Mouse (Mus musculus) forebrain, embryonic 12.5 days (tissue): ENCODE measurements at regions not wholly inside any gene's neighbourhood (a gene's known extent, or its start where the extent isn't known, plus 50 kb on each side); places are given as distances from the start of the nearest gene placed in this dataset.

ENCODE experiments used
- ATAC-seq: fragments of 200-750 bp; cut with Nextera tagmentation; 2 replicates; pipeline ENCODE4 v1.8.0; 2017; ENCODE audit warnings: moderate TSS enrichment; ENCODE audit not compliant: low FRiP score
- H3K27ac ChIP-seq: fragments of 300-500 bp; sonication (generic); 2 replicates; pipeline ENCODE4 v1.5.1; 2016; ENCODE audit warnings: mild to moderate bottlenecking
- H3K27me3 ChIP-seq: fragments of 300-500 bp; sonication (generic); 2 replicates; pipeline ENCODE4 v1.6.1; 2016; ENCODE audit warnings: mild to moderate bottlenecking
- H3K36me3 ChIP-seq: fragments of 300-500 bp; sonication (generic); replicated peaks from 2 replicates; pipeline ENCODE4 v1.6.1; 2016; ENCODE audit warnings: mild to moderate bottlenecking
- H3K4me1 ChIP-seq: fragments of 300-500 bp; sonication (generic); 2 replicates; pipeline ENCODE4 v1.6.1; 2016
- H3K4me2 ChIP-seq: fragments of 300-500 bp; sonication (generic); 2 replicates; pipeline ENCODE4 v1.6.1; 2016; ENCODE audit warnings: mild to moderate bottlenecking, moderate library complexity
- H3K4me3 ChIP-seq: fragments of 300-500 bp; sonication (generic); replicated peaks from 2 replicates; pipeline ENCODE4 v1.5.1; 2016; ENCODE audit warnings: mild to moderate bottlenecking
- H3K9ac ChIP-seq: fragments of 300-500 bp; sonication (generic); 2 replicates; pipeline ENCODE4 v1.6.1; 2016; ENCODE audit warnings: mild to moderate bottlenecking
- H3K9me3 ChIP-seq: fragments of 300-500 bp; sonication (generic); 2 replicates; pipeline ENCODE4 v1.6.1; 2016
- WGBS: fragments of 180-500 bp; shearing (Covaris S2); methylation state at CpG from one replicate; pipeline ENCODE4 v1.1.7; 2016; 5-methylcytosine and 5-hydroxymethylcytosine counted together

DNA sequence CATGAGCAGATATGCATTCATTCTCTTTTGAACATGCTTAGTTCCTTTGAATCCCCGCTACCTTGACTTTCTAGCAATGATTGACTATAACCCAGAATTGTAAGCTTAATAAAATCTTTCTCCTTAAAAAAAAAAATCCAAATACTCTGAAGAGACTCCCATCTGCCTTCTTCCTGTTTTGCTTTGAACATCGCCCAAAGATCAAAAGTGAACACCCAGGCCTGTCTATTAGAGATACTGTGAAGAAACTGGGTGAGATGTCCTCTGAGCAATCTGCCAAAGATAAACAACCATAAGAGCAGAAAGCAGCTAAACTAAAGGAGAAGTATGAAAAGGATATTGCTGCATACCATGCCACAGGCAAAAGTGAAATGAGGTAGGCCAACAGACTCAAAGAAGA lies 527.1 kb upstream of the Alcam start:
- no peak overlapping the region for H3K4me3 ChIP-seq
- H3K4me2 ChIP-seq, result no peak overlapping the region
- no peak for ATAC-seq
- no peaks in the 10 kb centered on the region for H3K4me1 ChIP-seq
- no peaks in the 10 kb centered on the region for H3K9me3 ChIP-seq
- no peak overlapping the region for H3K9ac ChIP-seq
- H3K36me3 ChIP-seq, result no peaks in the 10 kb centered on the region
- WGBS, result 86% methylated on average over 2 of the region's 2 CpGs
- no peak overlapping the region for H3K27ac ChIP-seq
- no peaks in the 10 kb centered on the region for H3K27me3 ChIP-seq

- Histone ChIP-seq H3K36me3 (no peaks in the 10 kb centered on the region), H3K27ac (no peak overlapping the region), H3K4me2 (no peak overlapping the region), H3K9me3 (no peaks in the 10 kb centered on the region), H3K9ac (no peak overlapping the region), H3K4me3 (no peak overlapping the region), H3K4me1 (no peaks in the 10 kb centered on the region), H3K27me3 (no peaks in the 10 kb centered on the region)
- 94% methylated on average over 2 of the region's 2 CpGs for WGBS
- ATAC-seq, result no peak
These were observed 518.9 kb upstream of the Alcam start for GRCm38 (mm10) chr16:52972811-52973210.

- no peaks in the 10 kb centered on the region for H3K27me3 ChIP-seq
- whole genome bisulfite sequencing, result 61% methylated on average over 4 of the region's 4 CpGs
- no peak overlapping the region for H3K4me3 ChIP-seq
These were observed 493.8 kb upstream of the Alcam start for GRCm38 (mm10) chr16:52947679-52948078.

DNA sequence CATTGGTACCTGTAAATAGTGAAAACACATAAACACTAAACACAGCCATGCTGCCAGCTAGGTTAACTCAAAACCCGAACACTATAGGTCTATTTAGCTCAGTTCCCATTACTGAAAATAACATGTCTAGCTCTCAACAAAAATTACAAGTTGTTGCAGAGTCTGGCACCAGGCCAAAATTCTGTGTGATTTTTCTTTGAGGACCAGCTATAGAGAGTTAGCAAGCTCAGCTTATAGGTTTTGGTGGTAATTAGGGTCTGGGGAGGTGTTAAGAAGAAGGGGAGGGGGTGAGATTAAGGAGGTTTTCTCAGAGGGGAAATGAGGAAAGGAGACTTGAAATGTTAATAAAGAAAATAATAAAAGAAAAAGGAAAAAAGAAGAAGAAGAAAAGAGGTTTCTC lies 480.9 kb upstream of the Alcam start:
- 38% methylated on average over 1 of the region's 1 CpGs for WGBS
- ATAC-seq, result peak; percentile 46; the same call in 1 of the 2 replicates
- Histone ChIP-seq H3K9me3 (no peaks in the 10 kb centered on the region), H3K4me1 (no peaks in the 10 kb centered on the region), H3K4me3 (no peak overlapping the region), H3K36me3 (no peaks in the 10 kb centered on the region), H3K9ac (no peak overlapping the region), H3K4me2 (no peak overlapping the region), H3K27ac (no peak overlapping the region), H3K27me3 (no peaks in the 10 kb centered on the region)

More at GRCm38 (mm10) chr16:52947679-52948078, 493.8 kb upstream of the Alcam start:
- no peak for ATAC-seq
- H3K36me3 ChIP-seq, result no peaks in the 10 kb centered on the region
- H3K4me2 ChIP-seq, result no peak overlapping the region
- H3K9me3 ChIP-seq, result no peaks in the 10 kb centered on the region
- H3K4me1 ChIP-seq, result no peaks in the 10 kb centered on the region
- H3K9ac ChIP-seq, result no peak overlapping the region
- H3K27ac ChIP-seq, result no peak overlapping the region

DNA sequence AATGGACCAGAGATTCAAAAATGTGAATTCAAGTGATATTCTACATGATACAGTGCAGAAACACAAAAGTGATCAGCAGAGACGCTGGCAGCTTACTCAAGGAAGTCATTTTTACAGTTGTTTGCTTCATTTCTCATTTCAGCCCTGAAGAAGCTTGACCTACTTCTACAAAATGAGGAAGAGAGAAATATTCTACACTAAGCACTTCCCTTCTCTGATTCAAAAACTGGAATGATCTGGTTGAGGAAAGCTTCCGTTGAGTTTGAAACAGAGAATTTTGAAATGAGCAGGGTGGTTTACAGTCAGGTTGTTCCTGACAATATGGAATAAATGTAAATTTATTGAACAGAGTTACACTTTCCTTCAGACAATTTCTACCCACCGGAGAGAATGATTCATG lies 478.1 kb upstream of the Alcam start:
- H3K27me3 ChIP-seq, result no peaks in the 10 kb centered on the region
- no peak overlapping the region for H3K4me3 ChIP-seq
- H3K9ac ChIP-seq, result no peak overlapping the region
- no peaks in the 10 kb centered on the region for H3K4me1 ChIP-seq
- no peaks in the 10 kb centered on the region for H3K36me3 ChIP-seq
- no peak for ATAC-seq
- 90% methylated on average over 3 of the region's 3 CpGs for WGBS
- H3K27ac ChIP-seq, result no peak overlapping the region
- H3K4me2 ChIP-seq, result no peak overlapping the region
- no peaks in the 10 kb centered on the region for H3K9me3 ChIP-seq

DNA sequence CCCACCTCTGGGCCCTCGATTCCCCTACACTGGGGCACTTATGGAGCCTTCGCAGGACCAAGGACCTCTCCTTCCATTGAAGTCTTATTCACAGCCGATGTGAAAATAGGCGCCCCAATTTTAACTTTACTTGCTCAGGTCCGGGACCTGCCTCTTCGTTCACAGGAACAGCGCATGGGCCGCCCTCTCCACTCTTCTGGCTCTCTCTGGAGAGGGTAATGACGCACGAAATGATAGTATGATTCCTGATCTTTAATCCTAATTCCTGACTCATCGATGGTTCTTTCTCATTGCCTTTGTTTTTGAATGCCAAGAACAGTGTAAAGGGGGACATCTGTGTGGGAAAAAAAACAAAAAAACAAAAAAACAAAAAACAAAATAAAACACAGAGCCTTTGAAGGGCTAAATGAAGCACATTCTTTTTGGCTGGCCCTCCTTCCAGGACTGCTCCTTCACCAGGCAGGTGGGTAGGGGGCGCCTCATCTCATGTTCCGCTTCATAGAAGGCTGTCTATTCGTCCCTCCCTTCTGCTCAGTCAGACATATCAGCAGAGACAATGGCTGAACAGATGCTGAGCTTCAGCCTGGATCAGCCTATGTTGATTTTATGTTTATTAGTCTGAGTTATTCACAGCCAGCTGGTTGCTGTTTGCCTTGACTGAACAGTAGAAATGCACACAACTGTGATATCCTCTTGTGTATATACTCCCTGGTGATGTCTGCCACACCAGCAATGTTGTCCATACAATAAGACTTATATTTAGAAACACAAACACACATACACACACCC lies 438.8 kb upstream of the Alcam start:
- WGBS, result 72% methylated on average over 14 of the region's 14 CpGs
- no peaks in the 10 kb centered on the region for H3K9me3 ChIP-seq

DNA sequence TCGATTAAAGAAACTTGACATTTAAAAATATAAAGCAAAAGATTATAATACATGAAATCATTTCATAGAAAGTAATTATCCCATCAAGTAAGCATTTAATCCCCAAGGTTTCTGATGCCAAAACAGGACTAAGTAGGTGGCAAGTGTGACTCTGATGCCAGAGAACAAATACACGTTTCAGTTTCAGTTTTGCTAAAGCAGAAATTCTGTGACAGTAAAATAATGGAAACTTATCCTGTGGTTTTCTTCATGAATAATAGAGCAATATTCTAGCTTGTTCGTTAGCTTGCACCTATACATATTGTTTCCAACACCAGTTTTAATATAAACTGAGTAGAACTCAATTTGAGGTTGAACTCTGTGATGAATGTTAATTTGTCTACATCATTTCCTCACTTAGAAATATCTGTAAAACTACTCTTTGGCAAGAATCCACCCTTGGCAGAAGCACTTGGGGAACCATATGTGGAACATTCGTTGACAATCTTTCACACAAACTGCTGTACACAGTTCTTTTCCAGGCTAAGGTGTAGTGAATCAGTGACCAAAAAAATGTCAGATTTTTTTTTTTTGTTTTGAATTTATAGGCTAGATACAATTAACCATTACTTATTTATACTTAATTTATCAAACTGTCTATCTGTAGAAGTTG lies 425.7 kb upstream of the Alcam start:
- H3K27me3 ChIP-seq, result no peaks in the 10 kb centered on the region
- WGBS, result 81% methylated on average over 4 of the region's 4 CpGs
- no peak for ATAC-seq
- H3K4me2 ChIP-seq, result no peak overlapping the region
- no peak overlapping the region for H3K27ac ChIP-seq
- H3K9me3 ChIP-seq, result no peaks in the 10 kb centered on the region
- H3K9ac ChIP-seq, result no peak overlapping the region
- no peak overlapping the region for H3K4me3 ChIP-seq
- no peaks in the 10 kb centered on the region for H3K36me3 ChIP-seq
- no peaks in the 10 kb centered on the region for H3K4me1 ChIP-seq

More for the DNA sequence above, 438.8 kb upstream of the Alcam start:
- Histone ChIP-seq H3K27me3 (no peaks in the 10 kb centered on the region), H3K4me1 (no peaks in the 10 kb centered on the region), H3K4me3 (no peak overlapping the region), H3K4me2 (no peak overlapping the region), H3K9ac (no peak overlapping the region), H3K27ac (no peak overlapping the region), H3K36me3 (no peaks in the 10 kb centered on the region)
- ATAC-seq, result peak; percentile 75

- Histone ChIP-seq H3K9me3 (no peaks in the 10 kb centered on the region), H3K27ac (no peak overlapping the region), H3K4me1 (no peaks in the 10 kb centered on the region), H3K9ac (no peak overlapping the region), H3K36me3 (no peaks in the 10 kb centered on the region), H3K27me3 (no peaks in the 10 kb centered on the region), H3K4me3 (no peak overlapping the region), H3K4me2 (no peak overlapping the region)
- ATAC-seq, result no peak
- WGBS, result 74% methylated on average over 6 of the region's 6 CpGs
These were observed 414.0 kb upstream of the Alcam start for GRCm38 (mm10) chr16:52867833-52868232.

DNA sequence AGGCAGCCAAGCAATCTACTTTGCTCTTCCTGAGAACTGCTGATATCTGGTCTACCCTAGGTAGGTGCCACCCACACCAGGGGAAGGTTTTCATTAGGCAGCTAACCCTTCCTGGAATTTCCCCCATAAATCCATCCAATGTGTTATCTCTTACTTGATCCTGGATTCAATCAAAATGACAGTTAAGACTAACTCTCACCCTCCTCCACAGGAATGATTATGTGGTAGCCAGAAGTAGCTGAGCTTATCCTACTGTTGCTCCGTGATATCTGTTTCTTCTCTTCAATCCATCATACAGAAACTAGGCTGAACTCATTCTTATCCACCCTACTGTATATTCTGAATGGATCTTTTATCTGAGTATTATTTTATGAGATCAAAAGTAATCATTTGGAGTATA lies 409.7 kb upstream of the Alcam start:
- 89% methylated on average over 1 of the region's 1 CpGs for WGBS
- no peak for ATAC-seq

GRCm38 (mm10) chr16:52861263-52861662 lies 407.4 kb upstream of the Alcam start:
- H3K4me2 ChIP-seq, result no peak overlapping the region
- no peaks in the 10 kb centered on the region for H3K36me3 ChIP-seq
- no peak overlapping the region for H3K27ac ChIP-seq
- no peak overlapping the region for H3K9ac ChIP-seq
- 91% methylated on average over 6 of the region's 6 CpGs for WGBS
- no peaks in the 10 kb centered on the region for H3K4me1 ChIP-seq
- H3K9me3 ChIP-seq, result no peaks in the 10 kb centered on the region
- no peaks in the 10 kb centered on the region for H3K27me3 ChIP-seq
- no peak for ATAC-seq
- no peak overlapping the region for H3K4me3 ChIP-seq

More for the DNA sequence above, 409.7 kb upstream of the Alcam start:
- no peaks in the 10 kb centered on the region for H3K27me3 ChIP-seq
- no peaks in the 10 kb centered on the region for H3K36me3 ChIP-seq
- H3K4me2 ChIP-seq, result no peak overlapping the region
- H3K9ac ChIP-seq, result no peak overlapping the region
- H3K9me3 ChIP-seq, result no peaks in the 10 kb centered on the region
- no peak overlapping the region for H3K27ac ChIP-seq
- no peak overlapping the region for H3K4me3 ChIP-seq
- H3K4me1 ChIP-seq, result no peaks in the 10 kb centered on the region

DNA sequence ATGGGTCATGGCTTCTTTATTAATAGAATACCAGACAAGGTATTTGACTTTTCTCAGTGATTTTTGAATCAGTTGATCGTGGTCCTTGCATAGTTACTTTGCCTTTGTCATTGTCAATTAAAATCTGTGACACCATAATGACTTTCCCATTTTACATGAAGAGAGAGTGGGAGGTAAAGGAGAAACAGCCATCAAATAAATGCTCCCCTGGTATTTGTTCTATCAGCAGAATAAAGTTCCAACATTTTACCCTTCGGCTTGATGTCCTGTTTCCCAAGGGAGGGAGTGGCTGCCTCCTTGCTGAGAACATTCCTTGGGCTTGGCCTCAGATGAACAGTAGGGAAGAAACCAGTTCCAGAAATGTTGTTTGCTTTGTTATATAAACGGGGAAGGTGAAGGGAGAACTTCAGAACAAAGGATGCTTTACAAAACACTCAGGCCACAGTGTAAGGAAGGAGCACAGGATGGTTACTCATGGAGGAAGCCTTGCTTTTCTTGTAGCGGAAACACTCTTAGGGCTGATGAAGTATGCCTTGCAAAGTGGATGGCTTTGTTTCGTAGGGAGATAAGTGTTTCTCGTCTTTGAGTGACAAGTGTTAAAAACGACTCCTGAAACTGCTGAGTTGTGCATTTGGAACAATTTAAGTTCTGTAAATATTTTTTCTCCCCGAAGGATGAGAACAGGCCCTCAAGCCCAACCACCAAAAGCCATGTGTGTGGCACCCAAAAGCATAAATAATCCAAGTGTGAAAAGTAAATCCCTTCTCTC lies 404.8 kb upstream of the Alcam start:
- no peak overlapping the region for H3K4me3 ChIP-seq
- H3K27me3 ChIP-seq, result no peaks in the 10 kb centered on the region
- H3K4me1 ChIP-seq, result no peaks in the 10 kb centered on the region
- H3K4me2 ChIP-seq, result no peak overlapping the region
- no peak for ATAC-seq
- no peak overlapping the region for H3K9ac ChIP-seq
- 55% methylated on average over 8 of the region's 8 CpGs for WGBS
- no peaks in the 10 kb centered on the region for H3K36me3 ChIP-seq
- no peaks in the 10 kb centered on the region for H3K9me3 ChIP-seq
- no peak overlapping the region for H3K27ac ChIP-seq

DNA sequence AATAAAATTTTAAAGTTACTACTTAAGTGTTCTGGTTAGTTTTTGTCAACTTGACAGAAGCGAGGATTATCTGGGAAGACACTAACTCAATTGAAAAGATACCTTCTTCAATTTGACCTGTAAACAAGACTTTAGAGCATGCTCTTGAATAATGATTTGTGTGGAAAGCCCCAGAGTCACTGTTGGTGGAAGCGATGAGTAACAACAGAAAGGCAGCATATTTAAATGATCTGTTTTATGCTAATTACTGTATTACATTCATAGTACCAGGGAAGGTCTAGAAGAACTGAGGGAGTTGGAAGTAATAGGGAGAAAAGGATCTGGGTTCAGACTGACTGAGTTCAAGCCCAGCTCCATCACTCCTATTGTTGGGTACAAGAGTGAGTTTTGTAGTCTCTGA lies 397.3 kb upstream of the Alcam start:
- Histone ChIP-seq H3K36me3 (no peaks in the 10 kb centered on the region), H3K4me3 (no peak overlapping the region), H3K9me3 (no peaks in the 10 kb centered on the region), H3K4me2 (no peak overlapping the region), H3K27me3 (no peaks in the 10 kb centered on the region), H3K4me1 (no peaks in the 10 kb centered on the region), H3K27ac (no peak overlapping the region), H3K9ac (no peak overlapping the region)
- ATAC-seq, result no peak
- 92% methylated on average over 2 of the region's 2 CpGs for WGBS
